Mouse (Mus musculus): ENCODE results near the gene Cnr2. TPM values are rescaled to one million over a fixed set of nuclear protein-coding genes. Genes with fewer than 3 reads are reported as not detected.

Gene Cnr2
- polyA plus RNA-seq, 1 experiment = not detected

- no peak overlapping the region for H3K4me2 ChIP-seq (ENCODE audit: low read depth)
- H3K79me2 ChIP-seq (ENCODE audit: control insufficient read depth, insufficient read depth) = no peaks in the 10 kb centered on the region
- no peaks in the 10 kb centered on the region for H3K27me3 ChIP-seq (ENCODE audit: control insufficient read depth, insufficient read depth, insufficient read length)
- peaks cover 6% of the 10 kb centered on the region for H3K36me3 ChIP-seq (ENCODE audit: control insufficient read depth, insufficient read depth)
- no peak overlapping the region for H3ac ChIP-seq (ENCODE audit: control insufficient read depth, insufficient read length)
- no peak overlapping the region for H3K4me3 ChIP-seq
- TF ChIP-seq MYOD1 (IDR thresholded peaks at IDR 0.05; ENCODE audit: control insufficient read depth in 1 of 3, insufficient read length in 2 of 3, low read depth in 2 of 3) (no peak), TCF12 (IDR thresholded peaks at IDR 0.05; ENCODE audit: insufficient read depth, poor library complexity, severe bottlenecking) (no peak), MAX (IDR thresholded peaks at IDR 0.05; ENCODE audit: low read depth) (no peak), E2F4 (IDR thresholded peaks at IDR 0.05; ENCODE audit: insufficient read depth) (no peak), POLR2A (IDR thresholded peaks at IDR 0.05; ENCODE audit: insufficient read length, low read depth) (no peak), SRF (IDR thresholded peaks at IDR 0.05; ENCODE audit: control insufficient read depth, insufficient read length, low read depth) (no peak), POLR2AphosphoS2 (IDR thresholded peaks at IDR 0.05; ENCODE audit: insufficient read length, low read depth) (no peak)
Observed at GRCm38 (mm10) chr4:135929405-135929804, 34.2 kb downstream of the Cnr2 start.

- Histone ChIP-seq H3K79me2 (ENCODE audit: control insufficient read depth, insufficient read depth) (no peaks in the 10 kb centered on the region), H3K4me2 (ENCODE audit: low read depth) (no peak overlapping the region), H3K27me3 (ENCODE audit: control insufficient read depth, insufficient read depth, insufficient read length) (no peaks in the 10 kb centered on the region), H3K4me3 (no peak overlapping the region), H3K36me3 (ENCODE audit: control insufficient read depth, insufficient read depth) (peaks cover 6% of the 10 kb centered on the region), H3ac (ENCODE audit: control insufficient read depth, insufficient read length) (no peak overlapping the region)
- TF ChIP-seq POLR2A (IDR thresholded peaks at IDR 0.05; ENCODE audit: insufficient read length, low read depth) (no peak), MAX (IDR thresholded peaks at IDR 0.05; ENCODE audit: low read depth) (no peak), TCF3 (IDR thresholded peaks at IDR 0.05; ENCODE audit: insufficient read length, low read depth) (no peak), MYOG (IDR thresholded peaks at IDR 0.05; ENCODE audit: control insufficient read depth in 1 of 3, insufficient read depth in 1 of 3, insufficient read length in 2 of 3, low read depth in 2 of 3) (no peak), CEBPB (IDR thresholded peaks at IDR 0.05; ENCODE audit: insufficient read depth, poor library complexity, severe bottlenecking) (no peak), E2F4 (IDR thresholded peaks at IDR 0.05; ENCODE audit: insufficient read depth) (no peak), REST (IDR thresholded peaks at IDR 0.05; ENCODE audit: insufficient read depth, insufficient read length) (no peak)
Observed at GRCm38 (mm10) chr4:135929828-135930227, 34.6 kb downstream of the Cnr2 start.

GRCm38 (mm10) chr4:135930239-135930638, 35.0 kb downstream of the Cnr2 start:
- no peaks in the 10 kb centered on the region for H3K79me2 ChIP-seq (ENCODE audit: control insufficient read depth, insufficient read depth)
- H3ac ChIP-seq (ENCODE audit: control insufficient read depth, insufficient read length) = no peak overlapping the region
- peaks cover 6% of the 10 kb centered on the region for H3K36me3 ChIP-seq (ENCODE audit: control insufficient read depth, insufficient read depth)
- TF ChIP-seq E2F4 (IDR thresholded peaks at IDR 0.05; ENCODE audit: insufficient read depth) (no peak), TCF3 (IDR thresholded peaks at IDR 0.05; ENCODE audit: insufficient read length, low read depth) (no peak), CEBPB (IDR thresholded peaks at IDR 0.05; ENCODE audit: insufficient read depth, poor library complexity, severe bottlenecking) (no peak), POLR2A (IDR thresholded peaks at IDR 0.05; ENCODE audit: insufficient read length, low read depth) (no peak), SRF (IDR thresholded peaks at IDR 0.05; ENCODE audit: control insufficient read depth, insufficient read length, low read depth) (no peak), MYOG (IDR thresholded peaks at IDR 0.05; ENCODE audit: control insufficient read depth in 1 of 3, insufficient read depth in 1 of 3, insufficient read length in 2 of 3, low read depth in 2 of 3) (no peak), REST (IDR thresholded peaks at IDR 0.05; ENCODE audit: insufficient read depth, insufficient read length) (no peak), POLR2AphosphoS2 (IDR thresholded peaks at IDR 0.05; ENCODE audit: insufficient read length, low read depth) (no peak), USF1 (IDR thresholded peaks at IDR 0.05; ENCODE audit: low read depth) (no peak), MYOD1 (IDR thresholded peaks at IDR 0.05; ENCODE audit: control insufficient read depth in 1 of 3, insufficient read length in 2 of 3, low read depth in 2 of 3) (no peak), TCF12 (IDR thresholded peaks at IDR 0.05; ENCODE audit: insufficient read depth, poor library complexity, severe bottlenecking) (no peak), MAX (IDR thresholded peaks at IDR 0.05; ENCODE audit: low read depth) (no peak)
- no peak overlapping the region for H3K4me3 ChIP-seq
- H3K27me3 ChIP-seq (ENCODE audit: control insufficient read depth, insufficient read depth, insufficient read length) = no peaks in the 10 kb centered on the region
- H3K4me2 ChIP-seq (ENCODE audit: low read depth) = no peak overlapping the region

GRCm38 (mm10) chr4:135931832-135932231, 36.6 kb downstream of the Cnr2 start:
- Histone ChIP-seq H3ac (ENCODE audit: control insufficient read depth, insufficient read length) (no peak overlapping the region), H3K36me3 (ENCODE audit: control insufficient read depth, insufficient read depth) (peaks cover 9% of the 10 kb centered on the region), H3K4me3 (no peak overlapping the region), H3K4me2 (ENCODE audit: low read depth) (no peak overlapping the region), H3K27me3 (ENCODE audit: control insufficient read depth, insufficient read depth, insufficient read length) (no peaks in the 10 kb centered on the region), H3K79me2 (ENCODE audit: control insufficient read depth, insufficient read depth) (no peaks in the 10 kb centered on the region)
- TF ChIP-seq POLR2A (IDR thresholded peaks at IDR 0.05; ENCODE audit: insufficient read length, low read depth) = no peak
- no peak for TF ChIP-seq MAX (IDR thresholded peaks at IDR 0.05; ENCODE audit: low read depth)
- no peak for TF ChIP-seq E2F4 (IDR thresholded peaks at IDR 0.05; ENCODE audit: insufficient read depth)
- no peak for TF ChIP-seq MYOD1 (IDR thresholded peaks at IDR 0.05; ENCODE audit: control insufficient read depth in 1 of 3, insufficient read length in 2 of 3, low read depth in 2 of 3)
- TF ChIP-seq POLR2AphosphoS2 (IDR thresholded peaks at IDR 0.05; ENCODE audit: insufficient read length, low read depth) = no peak
- TF ChIP-seq TCF12 (IDR thresholded peaks at IDR 0.05; ENCODE audit: insufficient read depth, poor library complexity, severe bottlenecking) = no peak
- no peak for TF ChIP-seq REST (IDR thresholded peaks at IDR 0.05; ENCODE audit: insufficient read depth, insufficient read length)

GRCm38 (mm10) chr4:135934708-135935500, 39.7 kb downstream of the Cnr2 start:
- TF ChIP-seq POLR2A (IDR thresholded peaks at IDR 0.05; ENCODE audit: insufficient read length, low read depth) (no peak), MYOD1 (IDR thresholded peaks at IDR 0.05; ENCODE audit: control insufficient read depth in 1 of 3, insufficient read length in 2 of 3, low read depth in 2 of 3) (no peak), USF1 (IDR thresholded peaks at IDR 0.05; ENCODE audit: low read depth) (no peak), REST (IDR thresholded peaks at IDR 0.05; ENCODE audit: insufficient read depth, insufficient read length) (no peak)
- H3K36me3 ChIP-seq (ENCODE audit: control insufficient read depth, insufficient read depth) = peaks cover 11% of the 10 kb centered on the region
- no peaks in the 10 kb centered on the region for H3K27me3 ChIP-seq (ENCODE audit: control insufficient read depth, insufficient read depth, insufficient read length)
- H3K4me3 ChIP-seq = no peak overlapping the region
- H3K4me2 ChIP-seq (ENCODE audit: low read depth) = no peak overlapping the region
- H3ac ChIP-seq (ENCODE audit: control insufficient read depth, insufficient read length) = no peak overlapping the region
- H3K79me2 ChIP-seq (ENCODE audit: control insufficient read depth, insufficient read depth) = no peaks in the 10 kb centered on the region

Measured in myocyte (in vitro differentiated cells).